Mouse (Mus musculus) cerebellum, adult 2 months (tissue): Measurements from ENCODE around the gene Wipf1.
"Not testable (repeated sequence)": the region's sequence is repeated elsewhere in the genome, so short reads cannot be mapped to it uniquely, and the experiment has no call there.

ENCODE experiments used
- CTCF ChIP-seq: fragments of 200-500 bp; IDR thresholded peaks from 2 replicates; pipeline ENCODE4 v1.5.1; 2011; ENCODE audit warnings: low read depth, mild to moderate bottlenecking, control low read depth, low read length, moderate library complexity, borderline replicate concordance; ENCODE audit not compliant: insufficient read depth
- POLR2A ChIP-seq: fragments of 200-500 bp; IDR thresholded peaks from 2 replicates; pipeline ENCODE4 v1.6.1; 2011; ENCODE audit warnings: low read length, control low read depth, borderline replicate concordance; ENCODE audit not compliant: insufficient read depth

DNA sequence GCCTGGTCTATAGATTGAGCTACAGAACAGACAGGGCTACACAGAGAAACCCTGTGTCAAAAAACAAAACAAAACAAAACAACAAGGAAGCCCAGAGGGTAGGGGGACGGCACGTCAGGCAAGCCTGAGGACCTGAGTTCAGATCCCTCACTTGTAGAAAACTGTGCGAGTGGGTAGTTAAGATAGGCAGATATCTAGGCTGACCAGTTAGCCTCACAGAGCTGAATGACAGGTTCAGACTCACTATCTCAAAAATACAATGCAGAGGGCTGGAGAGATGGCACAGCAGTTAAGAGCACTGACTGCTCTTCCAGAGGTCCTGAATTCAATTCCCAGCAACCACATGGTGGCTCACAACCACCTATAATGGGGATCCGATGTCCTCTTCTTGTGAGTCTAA, 23.2 kb downstream of the Wipf1 start:
- TF ChIP-seq CTCF, POLR2A: not testable (repeated sequence)
